Mouse (Mus musculus) erythroblast, embryonic 14.5 days (primary cell): ENCODE results near the gene Olfm3.

Source experiments
- GATA1 ChIP-seq: IDR thresholded peaks from 2 replicates; pipeline ENCODE4 v1.6.1; 2012; ENCODE audit warnings: low read length, inconsistent platforms, mixed read lengths
- TAL1 ChIP-seq: IDR thresholded peaks from 3 replicates; pipeline ENCODE4 v1.6.1; 2012; ENCODE audit warnings: low read length, inconsistent platforms, mixed read lengths

DNA sequence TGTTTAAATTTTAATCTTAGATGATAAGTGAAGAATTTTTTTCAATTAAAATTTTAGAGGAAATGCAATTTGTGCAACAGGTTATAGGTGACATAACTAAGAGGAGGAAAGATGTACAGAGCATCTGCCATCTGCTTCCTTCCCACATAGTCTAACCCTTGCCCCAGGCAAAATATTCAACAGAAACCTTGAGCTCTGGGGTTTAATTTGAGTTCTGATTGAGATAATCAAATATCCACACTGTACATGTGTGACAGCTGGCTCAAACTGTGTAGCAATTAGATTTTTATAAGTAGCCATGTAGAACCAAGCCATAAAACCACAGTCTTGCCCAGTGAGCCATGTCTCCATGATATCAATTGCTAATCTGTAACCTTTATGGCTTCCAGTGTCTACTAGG is 179.1 kb downstream of the Olfm3 start:
- TF ChIP-seq TAL1: no peak
- no peak for TF ChIP-seq GATA1
